Mouse (Mus musculus): ENCODE measurements at regions not wholly inside any gene's neighbourhood (a gene's known extent, or its start where the extent isn't known, plus 50 kb on each side); places are given as distances from the start of the nearest gene placed in this dataset.
"Not testable (repeated sequence)": the region's sequence is repeated elsewhere in the genome, so short reads cannot be mapped to it uniquely, and the experiment has no call there.

DNA sequence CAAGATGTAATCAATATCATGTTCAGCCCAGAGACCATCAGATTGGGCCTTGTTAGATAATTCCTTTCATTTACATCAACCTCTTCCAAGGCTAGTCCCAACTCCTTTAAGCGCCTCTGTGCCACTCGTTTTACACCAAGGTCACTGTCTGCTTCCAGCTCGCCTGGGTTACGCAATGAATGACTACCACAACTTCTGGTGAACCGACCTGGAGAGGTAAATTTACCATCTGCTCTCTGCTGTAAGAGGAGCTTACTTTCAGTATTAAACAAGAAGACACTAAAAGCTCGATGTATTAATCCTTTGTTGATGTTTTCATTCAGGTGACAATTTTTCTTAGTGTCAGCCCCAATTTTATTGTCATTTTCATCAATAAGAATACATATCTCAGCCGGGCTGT, 51.7 kb upstream of the Fam174b start:
- intact Hi-C loops (cut with DNase I) = no loop called here
- TF ChIP-seq CTCF (IDR thresholded peaks at IDR 0.05) = no peak
- DNase-seq = no peak
- no peak overlapping the region for H3K27ac ChIP-seq
- H3K4me3 ChIP-seq = no peak overlapping the region

DNA sequence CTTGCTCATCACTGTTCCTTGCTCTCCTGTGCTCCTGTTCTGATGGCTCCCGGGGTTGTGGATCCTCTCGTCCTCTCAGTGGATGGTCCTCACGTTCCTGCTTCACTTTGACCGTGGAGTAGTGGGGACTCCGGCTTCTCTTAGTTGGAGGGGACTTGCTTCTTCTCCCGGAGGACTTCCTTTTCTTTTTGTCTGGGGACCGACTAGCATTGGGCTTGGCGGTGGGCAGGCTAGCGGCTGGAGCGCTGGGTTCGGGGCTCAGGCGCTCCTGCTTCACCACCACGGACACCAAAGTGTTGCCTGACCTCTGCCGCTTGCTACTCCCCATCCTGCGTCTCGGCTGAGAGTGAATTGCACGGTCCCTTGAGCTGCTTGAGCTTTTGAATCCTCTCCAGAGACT, 53.9 kb upstream of the Fam174b start:
- DNase-seq; intact Hi-C loops (cut with DNase I); H3K27ac ChIP-seq; H3K4me3 ChIP-seq: not testable (repeated sequence)

DNA sequence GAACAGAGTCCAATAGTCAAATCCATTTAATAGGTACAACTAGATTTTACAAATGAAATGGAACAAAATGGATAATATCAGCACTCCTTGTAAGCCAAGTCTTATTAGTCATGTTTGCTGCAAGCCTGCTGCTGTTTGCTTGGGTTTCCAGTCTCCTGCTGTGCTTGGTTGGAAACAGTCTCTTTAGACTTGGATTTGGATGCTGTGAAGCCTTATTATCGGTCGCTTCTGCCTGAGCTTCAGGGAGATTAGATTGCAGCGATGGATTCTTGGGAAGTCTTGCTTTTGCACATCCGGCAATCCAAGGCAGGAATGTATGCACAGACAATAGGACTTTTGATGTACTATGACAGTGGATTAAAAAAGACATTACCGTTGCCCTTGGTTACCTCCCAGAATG, 57.3 kb upstream of the Fam174b start:
- Histone ChIP-seq H3K4me3 (no peak overlapping the region), H3K27ac (no peak overlapping the region)
- DNase-seq = no peak
- intact Hi-C loops (cut with DNase I) = no loop called here
- TF ChIP-seq CTCF (IDR thresholded peaks at IDR 0.05) = no peak

DNA sequence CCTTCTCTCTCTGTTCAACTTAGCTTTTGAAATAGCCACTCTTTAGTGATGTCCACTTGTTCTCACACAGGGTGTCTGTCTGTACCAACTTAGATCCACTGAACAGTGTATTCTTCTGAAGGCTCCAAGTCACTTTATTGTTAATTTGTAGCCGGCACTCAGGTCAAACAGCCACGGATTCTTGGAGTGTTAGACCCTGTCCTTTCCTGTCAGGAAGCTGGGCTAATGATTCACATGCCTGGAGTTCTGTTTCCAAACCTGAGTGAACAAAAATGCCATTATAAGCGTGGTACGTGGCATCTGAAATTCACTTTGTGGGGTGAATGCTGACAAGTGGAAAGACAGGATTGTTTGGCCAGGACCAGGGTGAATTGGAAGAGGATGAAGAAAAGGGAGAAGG, 69.5 kb upstream of the Fam174b start:
- Histone ChIP-seq H3K4me3 (no peak overlapping the region), H3K27ac (no peak overlapping the region)
- DNase-seq = no peak
- no peak for TF ChIP-seq CTCF (IDR thresholded peaks at IDR 0.05)
- intact Hi-C loops (cut with DNase I) = no loop called here

DNA sequence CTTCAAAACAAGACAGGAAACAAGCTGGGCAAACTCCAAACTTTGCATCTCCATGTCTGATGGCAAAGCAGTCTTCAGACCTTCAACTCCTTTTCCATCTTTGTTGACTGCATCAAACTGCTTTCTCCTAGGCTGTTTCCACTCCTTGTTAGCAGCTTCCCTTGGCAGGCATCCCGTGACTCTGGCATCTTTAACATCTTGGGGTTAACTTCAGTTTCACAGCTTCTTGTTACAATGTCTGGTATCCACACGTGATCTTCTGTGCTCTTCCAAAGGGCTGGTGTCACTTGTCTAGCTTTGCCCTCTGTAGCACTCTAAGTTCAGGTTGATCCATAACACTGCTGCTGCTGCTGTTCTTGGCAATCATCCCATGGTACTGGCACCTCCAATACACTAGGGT, 71.3 kb upstream of the Fam174b start:
- DNase-seq = no peak
- Histone ChIP-seq H3K27ac (no peak overlapping the region), H3K4me3 (no peak overlapping the region)
- intact Hi-C loops (cut with DNase I) = no loop called here
- no peak for TF ChIP-seq CTCF (IDR thresholded peaks at IDR 0.05)

DNA sequence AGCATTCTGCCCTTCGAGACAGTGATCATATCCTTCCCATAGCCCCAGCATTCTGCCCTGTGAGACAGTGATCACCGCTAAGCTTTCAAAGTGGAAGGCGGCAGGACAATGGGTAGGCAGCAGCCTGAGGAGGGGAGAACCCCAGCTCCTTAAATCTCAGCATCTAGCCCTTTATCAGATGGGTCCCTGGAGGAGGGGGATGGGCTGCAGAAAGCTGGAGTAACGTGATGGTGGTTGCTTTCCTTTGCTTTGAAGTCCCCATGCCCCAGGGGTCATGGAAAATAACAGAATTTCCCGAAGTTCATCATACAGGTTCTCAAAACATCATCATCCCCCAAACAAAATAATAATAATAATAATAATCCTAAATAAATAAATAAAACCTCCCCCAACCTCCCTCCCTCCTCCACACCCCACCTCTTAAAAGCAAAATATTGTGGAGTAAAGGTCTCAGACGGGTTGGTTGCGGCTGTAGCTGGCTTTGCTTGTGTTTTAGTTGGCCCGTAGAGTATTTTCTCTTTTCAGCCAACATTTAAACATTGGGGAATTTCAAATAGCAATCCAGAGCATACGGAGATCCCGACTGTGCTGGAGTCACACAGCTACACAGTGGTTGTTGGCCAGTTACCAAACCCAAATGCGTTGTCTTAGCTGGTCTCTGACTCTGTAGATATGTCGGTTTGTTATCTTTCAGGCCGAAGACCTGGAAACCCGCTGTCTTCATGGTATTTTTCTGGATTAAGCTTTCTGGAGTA, 73.0 kb upstream of the Fam174b start:
- TF ChIP-seq CTCF (IDR thresholded peaks at IDR 0.05) = no peak
- Histone ChIP-seq H3K27ac (no peak overlapping the region), H3K4me3 (no peak overlapping the region)
- DNase-seq = no peak
- intact Hi-C loops (cut with DNase I) = no loop called here

DNA sequence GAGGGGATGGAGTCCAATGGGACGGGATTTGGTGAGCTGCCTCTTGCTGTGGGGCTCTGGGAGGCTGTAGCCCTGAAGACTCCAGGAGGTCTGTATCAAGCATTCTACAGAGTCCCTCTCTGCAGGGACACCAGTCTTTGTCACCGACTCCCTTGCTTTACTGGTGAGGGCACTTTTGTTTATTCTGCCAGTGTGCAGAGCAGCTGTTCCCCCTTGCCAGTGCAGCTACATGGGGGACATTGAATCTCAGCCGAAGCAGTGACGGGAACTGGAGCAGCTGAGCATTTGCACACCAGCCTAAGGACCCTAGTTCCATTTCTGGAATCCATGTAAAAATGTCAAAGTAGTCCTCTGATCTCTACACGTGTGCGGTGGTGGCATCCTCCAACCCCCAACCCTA, 75.1 kb upstream of the Fam174b start:
- Histone ChIP-seq H3K4me3 (no peak overlapping the region), H3K27ac (no peak overlapping the region)
- intact Hi-C loops (cut with DNase I) = no loop called here
- DNase-seq = no peak
- no peak for TF ChIP-seq CTCF (IDR thresholded peaks at IDR 0.05)

DNA sequence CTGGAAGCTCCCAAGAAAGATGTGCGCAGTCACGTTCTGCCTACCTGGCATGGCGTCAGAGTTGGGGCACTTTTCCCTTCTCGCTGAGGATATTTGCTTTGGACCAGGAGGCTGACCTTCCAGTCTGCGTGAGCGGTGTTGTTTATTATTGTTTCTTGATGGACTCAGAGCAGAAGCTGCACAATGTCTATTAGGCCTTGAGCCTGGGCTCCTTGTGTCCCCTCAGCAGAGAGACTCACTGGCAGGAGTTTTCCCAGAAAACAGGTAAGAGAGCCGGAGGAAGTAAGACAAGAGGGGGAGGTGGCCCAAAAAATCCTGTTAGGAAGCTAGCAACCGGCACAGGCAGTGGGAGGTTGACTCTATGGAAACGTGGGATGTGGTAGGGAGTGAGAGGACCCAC, 77.6 kb upstream of the Fam174b start:
- Histone ChIP-seq H3K27ac (no peak overlapping the region), H3K4me3 (no peak overlapping the region)
- no peak for DNase-seq
- intact Hi-C loops (cut with DNase I) = no loop called here
- no peak for TF ChIP-seq CTCF (IDR thresholded peaks at IDR 0.05)

DNA sequence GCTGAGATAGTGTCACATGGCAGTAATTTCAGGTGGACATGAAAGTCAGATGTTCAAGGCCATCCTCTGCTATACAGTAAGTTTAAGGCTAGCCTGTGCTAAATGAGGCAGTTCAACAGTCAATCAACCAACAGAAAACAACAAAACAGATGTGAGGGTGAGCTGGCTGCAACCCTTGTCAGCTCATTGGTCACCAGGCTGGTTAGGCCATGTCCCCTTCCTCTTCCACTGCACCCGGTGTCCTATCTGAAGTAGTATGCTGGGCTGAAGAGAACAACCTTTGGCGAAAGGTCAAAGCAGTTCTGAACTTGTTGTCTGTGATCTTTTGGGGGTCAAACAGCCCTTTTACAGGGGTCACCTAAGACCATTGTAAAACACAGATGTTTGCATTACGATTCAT, 78.2 kb upstream of the Fam174b start:
- H3K4me3 ChIP-seq = no peak overlapping the region
- no peak for DNase-seq
- intact Hi-C loops (cut with DNase I) = no loop called here
- TF ChIP-seq CTCF (IDR thresholded peaks at IDR 0.05) = no peak
- H3K27ac ChIP-seq = no peak overlapping the region

DNA sequence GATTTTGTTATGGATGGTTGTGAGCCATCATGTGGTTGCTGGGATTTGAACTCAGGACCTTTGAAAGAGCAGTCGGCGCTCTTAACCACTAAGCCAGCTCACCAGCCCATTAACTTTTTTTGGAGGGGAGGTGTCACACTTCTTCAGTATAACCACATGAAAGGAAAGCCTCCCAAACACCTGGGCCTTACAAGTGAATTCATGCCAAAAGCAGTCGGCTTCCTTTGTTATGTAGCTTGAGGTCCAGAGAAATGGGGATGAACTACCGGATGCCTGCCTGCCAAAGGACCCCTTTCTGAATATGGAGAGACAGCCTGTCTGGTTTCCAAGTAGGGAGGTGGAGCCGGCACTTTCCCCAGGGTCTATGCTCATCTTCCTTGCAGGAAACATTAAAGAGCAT, 80.6 kb upstream of the Fam174b start:
- no peak overlapping the region for H3K4me3 ChIP-seq
- TF ChIP-seq CTCF (IDR thresholded peaks at IDR 0.05) = no peak
- intact Hi-C loops (cut with DNase I) = loop anchor here (5.0 to 10.0 kb wide), 3 partner anchors 198 to 448 kb away; partner anchors contain the start of gene St8sia2

DNA sequence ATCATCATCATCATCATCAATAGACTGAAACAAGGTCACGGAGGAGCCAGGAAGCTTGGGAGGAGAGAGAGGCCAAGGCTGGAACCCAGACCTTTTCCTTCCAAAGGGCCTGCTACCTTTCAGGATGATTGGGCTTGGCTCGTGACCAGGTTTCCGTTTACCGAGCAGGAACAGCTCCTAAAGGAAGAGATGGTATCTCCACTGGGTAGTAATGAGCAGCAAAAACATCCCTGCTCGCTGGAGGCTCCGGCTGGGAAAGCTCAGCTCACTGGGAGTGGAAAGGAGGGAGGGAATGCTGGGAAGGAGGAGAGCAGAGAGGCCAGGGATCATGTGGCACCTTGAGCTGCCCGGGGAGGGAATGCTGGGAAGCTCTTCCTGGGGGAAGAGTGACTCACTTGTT, 82.8 kb upstream of the Fam174b start:
- H3K4me3 ChIP-seq = no peak overlapping the region
- peak; percentile 33 for DNase-seq
- TF ChIP-seq CTCF (IDR thresholded peaks at IDR 0.05) = no peak
- intact Hi-C loops (cut with DNase I) = loop anchor here (5.0 to 10.0 kb wide), 3 partner anchors 200 to 450 kb away; partner anchors contain the start of gene St8sia2
- no peak overlapping the region for H3K27ac ChIP-seq

More for the DNA sequence above, 80.6 kb upstream of the Fam174b start:
- H3K27ac ChIP-seq = no peak overlapping the region
- no peak for DNase-seq

DNA sequence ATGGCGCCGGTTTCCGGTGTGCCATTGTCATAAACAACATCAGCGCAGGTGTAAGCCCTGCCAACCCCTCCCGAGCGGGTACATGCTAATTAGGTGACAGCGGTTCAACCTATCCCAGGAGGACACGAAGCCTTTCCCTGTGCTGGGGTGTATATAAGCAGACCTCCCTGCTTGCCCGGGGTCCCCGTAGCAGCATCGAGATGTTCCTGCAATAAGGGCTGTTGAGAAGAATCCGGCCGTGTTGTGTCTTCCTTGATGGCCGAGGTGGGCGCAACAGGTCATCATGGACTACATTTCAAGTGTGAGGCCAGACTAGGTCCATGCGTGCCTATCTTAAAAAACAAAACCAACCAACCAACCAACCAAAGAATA, 83.7 kb upstream of the Fam174b start:
- not testable (repeated sequence) for DNase-seq, H3K27ac ChIP-seq, H3K4me3 ChIP-seq
- intact Hi-C loops (cut with DNase I) = loop anchor here (1.0 to 10.0 kb wide), 4 partner anchors 90 to 451 kb away; partner anchors contain the start of gene St8sia2

DNA sequence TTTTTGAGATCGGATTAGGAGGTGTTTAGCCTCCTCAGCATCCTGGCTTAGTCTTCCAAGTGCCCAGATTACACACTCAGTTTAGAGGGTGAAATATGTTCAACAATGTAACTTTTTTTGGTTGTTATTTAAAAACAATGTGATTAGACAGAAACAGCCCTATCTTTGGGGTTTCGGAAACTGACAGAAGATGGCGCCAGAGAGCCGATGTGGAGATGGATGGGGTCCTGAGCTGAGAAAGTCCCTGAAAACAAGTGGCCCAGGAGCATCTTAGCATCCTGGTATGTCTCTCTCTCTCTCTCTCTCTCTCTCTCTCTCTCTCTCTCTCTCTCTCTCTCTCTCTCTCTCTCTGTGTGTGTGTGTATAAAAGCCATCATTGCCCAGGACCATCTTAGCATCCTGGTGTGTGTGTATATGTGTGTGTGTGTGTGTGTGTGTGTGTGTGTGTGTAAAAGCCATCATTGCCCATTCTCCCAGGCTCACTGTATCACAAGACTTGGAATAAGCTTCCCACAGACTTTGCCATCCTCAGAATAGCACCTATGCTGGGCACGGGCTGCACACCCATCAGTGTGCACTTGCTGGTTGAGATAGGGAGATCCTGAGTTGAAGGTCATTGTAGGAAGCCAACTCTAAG, 84.2 kb upstream of the Fam174b start:
- peak; percentile 86 for TF ChIP-seq CTCF (IDR thresholded peaks at IDR 0.05)
- intact Hi-C loops (cut with DNase I) = loop anchor here (1.0 to 10.0 kb wide), 4 partner anchors 90 to 451 kb away; partner anchors contain the start of gene St8sia2
- H3K4me3 ChIP-seq = no peak overlapping the region
- H3K27ac ChIP-seq = no peak overlapping the region
- peak; percentile 57 for DNase-seq
